Mouse (Mus musculus): ENCODE data around the gene Zfp219.

DNA sequence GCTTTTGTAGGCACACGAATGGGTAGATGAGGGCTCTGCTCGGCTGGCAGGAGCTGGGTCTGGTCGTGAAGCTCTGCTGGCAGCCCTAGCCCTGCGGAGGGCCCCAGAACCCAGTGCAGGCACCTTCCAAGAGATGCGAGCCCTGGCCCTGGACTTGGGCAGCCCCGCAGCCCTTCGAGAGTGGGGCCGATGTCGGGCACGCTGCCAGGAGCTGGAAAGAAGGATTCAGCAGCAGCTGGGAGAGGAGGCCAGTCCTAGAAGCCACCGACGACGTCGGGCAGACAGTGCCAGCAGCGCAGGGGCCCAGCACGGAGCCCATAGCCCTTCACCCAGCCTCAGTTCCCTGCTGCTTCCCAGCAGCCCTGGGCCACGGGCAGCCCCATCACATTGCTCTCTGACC lies 23.7 kb downstream of the Zfp219 start:
- TF ChIP-seq CTCF (IDR thresholded peaks at IDR 0.05; ENCODE audit: low read depth), result no peak
- TF ChIP-seq EP300 (IDR thresholded peaks at IDR 0.05; ENCODE audit: low read depth), result no peak

Measured in heart, postnatal 0 days (tissue).